Mouse (Mus musculus) embryo, embryonic 11.5 days (tissue): ENCODE measurements around the gene Lpar6.

ENCODE experiments used
- DNase-seq: peaks from one replicate; pipeline ENCODE4 v3.0.0-alpha.2; 2012; ENCODE audit warnings: low read depth, low spot score

The Lpar6 gene

GRCm38 (mm10) chr14:73237848-73238321 lies at the start of gene Lpar6:
Gene Lpar6, plus strand, starts transcription at chr14:73237895.
- DNase-seq, result peak; percentile 67

GRCm38 (mm10) chr14:73199058-73199457 lies 38.6 kb upstream of the Lpar6 start:
- DNase-seq, result no peak

- DNase-seq, result no peak
Measured at GRCm38 (mm10) chr14:73201447-73201846, 36.2 kb upstream of the Lpar6 start.

GRCm38 (mm10) chr14:73204016-73204415 lies 33.7 kb upstream of the Lpar6 start:
- no peak for DNase-seq

GRCm38 (mm10) chr14:73209262-73209661 lies 28.4 kb upstream of the Lpar6 start:
- DNase-seq, result no peak

- DNase-seq, result no peak
Measured at GRCm38 (mm10) chr14:73210196-73210595, 27.5 kb upstream of the Lpar6 start.

- no peak for DNase-seq
Measured at GRCm38 (mm10) chr14:73211477-73211876, 26.2 kb upstream of the Lpar6 start.

- no peak for DNase-seq
Measured at GRCm38 (mm10) chr14:73217062-73217461, 20.6 kb upstream of the Lpar6 start.

- DNase-seq, result no peak
Measured at GRCm38 (mm10) chr14:73222316-73222970, 15.3 kb upstream of the Lpar6 start.

- no peak for DNase-seq
Measured at GRCm38 (mm10) chr14:73226346-73226745, 11.3 kb upstream of the Lpar6 start.

GRCm38 (mm10) chr14:73226849-73227248 lies 10.8 kb upstream of the Lpar6 start:
- no peak for DNase-seq

- DNase-seq, result no peak
Measured at GRCm38 (mm10) chr14:73231286-73231982, 6.3 kb upstream of the Lpar6 start.

- DNase-seq, result peak; percentile 46
Measured at GRCm38 (mm10) chr14:73234468-73235031, 3.1 kb upstream of the Lpar6 start.

- DNase-seq, result peak; percentile 55
Measured at GRCm38 (mm10) chr14:73238498-73239250, 979 bp downstream of the Lpar6 start.

GRCm38 (mm10) chr14:73239291-73239690 lies 1.6 kb downstream of the Lpar6 start:
- DNase-seq, result peak; percentile 40

GRCm38 (mm10) chr14:73239857-73240256 lies 2.2 kb downstream of the Lpar6 start:
- no peak for DNase-seq

- no peak for DNase-seq
Measured at GRCm38 (mm10) chr14:73244061-73244597, 6.4 kb downstream of the Lpar6 start.

- no peak for DNase-seq
Measured at GRCm38 (mm10) chr14:73250056-73250455, 12.4 kb downstream of the Lpar6 start.

- DNase-seq, result no peak
Measured at GRCm38 (mm10) chr14:73252276-73252675, 14.6 kb downstream of the Lpar6 start.

GRCm38 (mm10) chr14:73253453-73254251 lies 16.0 kb downstream of the Lpar6 start:
- no peak for DNase-seq

GRCm38 (mm10) chr14:73254412-73254811 lies 16.7 kb downstream of the Lpar6 start:
- no peak for DNase-seq
